Mouse (Mus musculus) urinary bladder, postnatal 0 days (tissue): ENCODE data around the gene Cryba4. TPM values are rescaled to one million over a fixed set of nuclear protein-coding genes. Genes with fewer than 3 reads are reported as not detected.

ENCODE experiments used
- polyA plus RNA-seq: library from polyadenylated mRNA; unstranded; fragments of >200 nt; fragmentation: Nextera tagmentation; extraction: Ambion mirVana; gene quantifications from 2 replicates; pipeline ENCODE4 v1.2.1, GENCODE M21; 2015

Cryba4 gene
- polyA plus RNA-seq = 0.47 and 0.75 TPM in 2 replicates

GRCm38 (mm10) chr5:112252400-112252799 lies at the start of gene Cryba4:
Gene Cryba4, minus strand, starts transcription at chr5:112252518.

GRCm38 (mm10) chr5:112276267-112276873 lies 24.1 kb upstream of the Cryba4 start, which contains the start of gene Tpst2:
Gene Tpst2, plus strand, starts transcription at chr5:112276691.

GRCm38 (mm10) chr5:112255426-112255825 lies 3.1 kb upstream of the Cryba4 start, which contains the start of gene Crybb1:
Gene Crybb1, plus strand, starts transcription at chr5:112255815.

Other genes with a start within 250 kb of the Cryba4 start
- gene Crybb1, start 3.3 kb upstream of the Cryba4 start, polyA plus RNA-seq = 0.39 TPM in 1 of 2 replicates, not detected in the other
- gene Tpst2, start 24.2 kb upstream of the Cryba4 start, polyA plus RNA-seq = 58.1 and 60.0 TPM in 2 replicates
- 12.9 and 13.0 TPM in 2 replicates for gene Tfip11, start 73.8 kb upstream of the Cryba4 start, polyA plus RNA-seq
- 17.0 and 17.2 TPM in 2 replicates for gene Srrd, start 90.5 kb upstream of the Cryba4 start, polyA plus RNA-seq
- 12.4 and 14.8 TPM in 2 replicates for gene Hps4, start 90.6 kb upstream of the Cryba4 start, polyA plus RNA-seq
- 0.08 and 0.11 TPM in 2 replicates for gene Gm6583, start 103.5 kb upstream of the Cryba4 start, polyA plus RNA-seq
- gene Asphd2, start 142.3 kb upstream of the Cryba4 start, polyA plus RNA-seq = 0.96 and 1.8 TPM in 2 replicates
- not detected in 2 replicates for gene Gm6588, start 196.9 kb upstream of the Cryba4 start, polyA plus RNA-seq